Mouse (Mus musculus): ENCODE measurements around the gene Zfp526. TPM values are rescaled to one million over a fixed set of nuclear protein-coding genes. Genes with fewer than 3 reads are reported as not detected.

Gene Zfp526
- polyA plus RNA-seq, 1 experiment from 2014 or later: 2.0 TPM

GRCm38 (mm10) chr7:25235526-25235925, 14.3 kb downstream of the Zfp526 start:
- Histone ChIP-seq H3K4me3 (0 out of 2 replicates have a peak overlapping the region, but pooled peaks have one; percentile 92), H3K27ac (replicated peaks) (no peak overlapping the region), H3K9me3 (no peaks in the 10 kb centered on the region), H3K36me3 (peaks cover 54% of the 10 kb centered on the region), H3K4me2 (peak overlapping the region; percentile 63), H3K4me1 (replicated peaks) (peaks cover 42% of the 10 kb centered on the region), H3K9ac (peak overlapping the region; percentile 99; the same call in 1 of the 2 replicates), H3K27me3 (no peaks in the 10 kb centered on the region)
- 89% methylated on average over 5 of the region's 5 CpGs for WGBS
- ATAC-seq (ENCODE audit: low read depth): no peak

- no peaks in the 10 kb centered on the region for H3K9me3 ChIP-seq
- peak within 1 kb of the TSS; percentile 99 for H3K9ac ChIP-seq
- H3K27ac ChIP-seq (replicated peaks): peak within 1 kb of the TSS; percentile 83
- peak within 1 kb of the TSS; percentile 92 for H3K4me3 ChIP-seq
- peak within 1 kb of the TSS; percentile 63 for H3K4me2 ChIP-seq
- under 1% methylated on average over 50 of the region's 76 CpGs for WGBS
- H3K27me3 ChIP-seq: no peaks in the 10 kb centered on the region
- peaks cover 42% of the 10 kb centered on the region for H3K4me1 ChIP-seq (replicated peaks)
- peak; percentile 90 for ATAC-seq (ENCODE audit: low read depth)
- H3K36me3 ChIP-seq: peaks cover 35% of the 10 kb centered on the region
These were observed 16.2 kb downstream of the Zfp526 start, which contains the start of gene Gsk3a for GRCm38 (mm10) chr7:25237249-25238014. Gene Gsk3a, minus strand, starts transcription at chr7:25237851.

- Histone ChIP-seq H3K27me3 (no peaks in the 10 kb centered on the region), H3K4me2 (peak overlapping the region; percentile 63), H3K36me3 (peaks cover 33% of the 10 kb centered on the region), H3K27ac (replicated peaks) (peak overlapping the region; percentile 83), H3K9ac (peak overlapping the region; percentile 99), H3K9me3 (no peaks in the 10 kb centered on the region), H3K4me1 (replicated peaks) (peaks cover 42% of the 10 kb centered on the region), H3K4me3 (peak overlapping the region; percentile 92)
- ATAC-seq (ENCODE audit: low read depth): peak; percentile 93
- WGBS: under 1% methylated on average over 23 of the region's 23 CpGs
These were observed 16.9 kb downstream of the Zfp526 start for GRCm38 (mm10) chr7:25238015-25238706.

DNA sequence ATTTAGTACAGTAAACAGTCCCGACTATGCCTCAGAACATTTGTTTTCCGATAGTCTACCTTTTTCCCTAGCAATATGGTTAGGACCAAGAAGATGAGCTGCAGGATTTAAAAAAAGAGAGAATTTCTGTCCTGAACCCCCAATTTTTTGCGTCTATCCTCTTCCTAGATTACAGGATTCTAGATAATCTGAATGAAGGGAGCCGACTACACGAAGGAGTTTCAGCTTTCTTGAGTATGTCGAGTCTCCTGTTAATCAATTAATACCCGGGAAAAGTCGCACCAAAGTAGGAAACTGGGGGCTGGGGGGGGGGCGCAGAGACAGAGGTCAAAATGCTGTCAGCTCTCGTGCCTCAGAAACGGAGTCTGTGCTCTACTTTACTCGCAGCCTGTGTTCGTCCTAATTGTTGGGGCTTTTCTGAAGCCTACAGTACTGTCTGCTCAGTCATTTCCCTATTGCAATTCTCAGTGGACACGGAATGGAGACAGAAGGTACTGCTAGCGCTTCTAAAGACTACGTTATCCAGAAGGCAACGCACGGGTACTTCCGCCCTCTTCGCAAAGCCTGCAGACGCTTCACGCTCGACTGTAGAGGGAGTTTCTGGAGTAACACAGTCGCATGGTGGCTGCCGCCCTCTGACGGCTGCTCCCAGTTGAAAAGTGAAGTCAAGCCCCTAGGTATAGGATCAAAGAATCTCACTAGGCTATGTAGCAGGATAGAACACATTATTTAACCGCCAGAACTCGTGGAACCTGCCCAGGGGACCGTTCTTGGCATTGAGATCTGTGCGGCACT, 17.8 kb downstream of the Zfp526 start:
- peak; percentile 38 for ATAC-seq (ENCODE audit: low read depth)
- Histone ChIP-seq H3K27ac (replicated peaks) (peak overlapping the region; percentile 83), H3K4me3 (peak overlapping the region; percentile 92), H3K27me3 (no peaks in the 10 kb centered on the region), H3K4me2 (peak overlapping the region; percentile 63), H3K9ac (peak overlapping the region; percentile 56), H3K9me3 (no peaks in the 10 kb centered on the region), H3K36me3 (peaks cover 27% of the 10 kb centered on the region), H3K4me1 (replicated peaks) (peaks cover 42% of the 10 kb centered on the region)
- WGBS: 3% methylated on average over 30 of the region's 30 CpGs

DNA sequence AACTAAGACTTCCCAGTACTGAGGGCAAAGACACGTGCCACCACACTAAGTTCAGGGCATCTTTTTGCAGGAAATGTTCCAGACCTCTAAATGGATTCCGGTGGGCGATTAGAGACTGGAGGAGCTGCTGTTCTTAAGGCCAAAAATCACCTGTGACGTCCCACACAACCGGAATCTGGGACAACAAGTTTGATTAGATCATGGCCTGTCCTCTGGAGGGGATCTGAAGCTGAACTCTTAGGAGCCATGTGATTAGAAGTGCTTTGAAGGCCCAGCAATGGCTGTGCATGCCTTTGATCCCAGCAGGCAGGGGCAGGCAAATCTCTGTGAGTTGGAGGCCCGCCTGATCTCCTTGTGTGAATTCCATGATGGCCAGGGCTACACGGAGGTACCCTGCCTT, 19.4 kb downstream of the Zfp526 start:
- 68% methylated on average over 7 of the region's 7 CpGs for WGBS
- Histone ChIP-seq H3K4me3 (no peak overlapping the region), H3K4me2 (no peak overlapping the region), H3K36me3 (peaks cover 21% of the 10 kb centered on the region), H3K9ac (no peak overlapping the region), H3K27me3 (no peaks in the 10 kb centered on the region), H3K27ac (replicated peaks) (no peak overlapping the region), H3K4me1 (replicated peaks) (peaks cover 36% of the 10 kb centered on the region), H3K9me3 (no peaks in the 10 kb centered on the region)
- ATAC-seq (ENCODE audit: low read depth): no peak

DNA sequence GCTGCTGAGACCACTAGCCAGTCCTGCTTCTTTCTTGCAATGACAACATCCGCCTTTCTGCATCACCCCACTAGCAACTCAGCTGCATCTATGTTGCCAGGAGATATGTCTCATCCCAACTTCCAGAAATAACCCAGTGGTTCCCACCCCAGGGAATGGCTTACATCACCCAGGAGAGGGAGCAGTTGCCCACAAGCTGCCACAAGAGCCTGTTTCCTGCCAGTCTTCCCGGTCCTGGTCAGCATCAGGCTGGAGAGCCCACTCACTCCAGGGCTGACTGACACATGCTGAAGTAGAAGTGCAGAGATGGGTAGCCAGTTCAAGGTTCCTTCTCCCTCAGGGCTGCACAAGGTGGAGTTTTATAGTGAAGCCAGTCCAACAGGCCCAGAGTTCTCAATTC, 19.8 kb downstream of the Zfp526 start:
- no peaks in the 10 kb centered on the region for H3K9me3 ChIP-seq
- H3K4me3 ChIP-seq: no peak overlapping the region
- no peak for ATAC-seq (ENCODE audit: low read depth)
- H3K27me3 ChIP-seq: no peaks in the 10 kb centered on the region
- 29% methylated on average over 2 of the region's 2 CpGs for WGBS
- peak overlapping the region; percentile 28; the same call in 1 of the 2 replicates for H3K27ac ChIP-seq (replicated peaks)
- H3K36me3 ChIP-seq: peaks cover 17% of the 10 kb centered on the region
- H3K4me2 ChIP-seq: no peak overlapping the region
- peak overlapping the region; percentile 45; the same call in 1 of the 2 replicates for H3K9ac ChIP-seq
- H3K4me1 ChIP-seq (replicated peaks): peaks cover 36% of the 10 kb centered on the region

- H3K36me3 ChIP-seq: peaks cover 17% of the 10 kb centered on the region
- no peak overlapping the region for H3K9ac ChIP-seq
- H3K27ac ChIP-seq (replicated peaks): no peak overlapping the region
- no peak overlapping the region for H3K4me2 ChIP-seq
- WGBS: 90% methylated on average over 4 of the region's 4 CpGs
- ATAC-seq (ENCODE audit: low read depth): no peak
- H3K4me3 ChIP-seq: no peak overlapping the region
- H3K9me3 ChIP-seq: no peaks in the 10 kb centered on the region
- no peaks in the 10 kb centered on the region for H3K27me3 ChIP-seq
- H3K4me1 ChIP-seq (replicated peaks): peaks cover 49% of the 10 kb centered on the region
These were observed 22.1 kb downstream of the Zfp526 start for GRCm38 (mm10) chr7:25243361-25243760.

- H3K9ac ChIP-seq: 0 out of 2 replicates have a peak overlapping the region, but pooled peaks have one; percentile 28
- H3K27me3 ChIP-seq: no peaks in the 10 kb centered on the region
- H3K4me1 ChIP-seq (replicated peaks): peaks cover 47% of the 10 kb centered on the region
- no peak overlapping the region for H3K27ac ChIP-seq (replicated peaks)
- ATAC-seq (ENCODE audit: low read depth): no peak
- H3K36me3 ChIP-seq: peaks cover 17% of the 10 kb centered on the region
- no peak overlapping the region for H3K4me3 ChIP-seq
- H3K4me2 ChIP-seq: no peak overlapping the region
- H3K9me3 ChIP-seq: no peaks in the 10 kb centered on the region
- 90% methylated on average over 30 of the region's 30 CpGs for WGBS
These were observed 23.5 kb downstream of the Zfp526 start for GRCm38 (mm10) chr7:25244562-25245369.

DNA sequence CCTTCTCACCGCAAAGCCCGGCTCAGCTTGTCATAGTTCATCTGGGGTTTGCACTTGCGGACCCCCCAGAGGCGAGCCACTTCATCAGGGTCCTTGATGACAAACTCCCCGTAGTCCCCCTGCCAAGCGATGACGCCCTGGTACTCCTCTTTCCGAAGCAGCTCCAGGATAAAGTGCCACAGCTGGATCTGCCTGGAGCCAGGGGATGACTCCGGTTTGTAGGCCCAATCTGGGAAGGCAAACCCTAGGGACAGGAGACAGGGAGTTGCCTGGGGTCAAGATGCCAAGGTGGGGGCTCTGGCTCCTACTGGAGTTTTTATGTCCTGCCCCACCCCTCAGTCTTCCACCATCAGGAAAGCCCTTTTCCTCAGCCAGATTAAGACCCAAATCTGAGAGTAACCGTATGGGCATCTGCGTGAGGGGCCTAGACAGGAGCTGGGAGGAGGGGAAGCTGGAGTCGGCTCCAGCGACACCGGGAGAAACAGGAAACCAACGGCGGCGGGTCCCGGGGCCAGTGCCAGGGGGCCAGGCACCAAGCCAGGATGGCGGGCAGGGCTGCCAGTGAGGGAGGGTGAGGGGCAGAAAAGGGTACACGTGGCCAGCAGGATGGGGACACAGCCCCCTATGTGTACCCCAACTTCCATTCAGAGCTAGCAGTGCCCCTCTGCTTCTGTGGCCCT, 25.0 kb downstream of the Zfp526 start:
- 58% methylated on average over 20 of the region's 20 CpGs for WGBS
- H3K4me1 ChIP-seq (replicated peaks): peaks cover 54% of the 10 kb centered on the region
- no peaks in the 10 kb centered on the region for H3K27me3 ChIP-seq
- H3K4me3 ChIP-seq: peak overlapping the region; percentile 78
- peak overlapping the region; percentile 84 for H3K9ac ChIP-seq
- peak overlapping the region; percentile 92 for H3K27ac ChIP-seq (replicated peaks)
- ATAC-seq (ENCODE audit: low read depth): no peak
- H3K4me2 ChIP-seq: peak overlapping the region; percentile 99
- no peaks in the 10 kb centered on the region for H3K9me3 ChIP-seq
- H3K36me3 ChIP-seq: peaks cover 17% of the 10 kb centered on the region

GRCm38 (mm10) chr7:25246759-25247137, 25.5 kb downstream of the Zfp526 start:
- peaks cover 59% of the 10 kb centered on the region for H3K4me1 ChIP-seq (replicated peaks)
- peaks cover 17% of the 10 kb centered on the region for H3K36me3 ChIP-seq
- peak overlapping the region; percentile 78 for H3K4me3 ChIP-seq
- 55% methylated on average over 4 of the region's 4 CpGs for WGBS
- H3K4me2 ChIP-seq: peak overlapping the region; percentile 99
- peak overlapping the region; percentile 92 for H3K27ac ChIP-seq (replicated peaks)
- no peak for ATAC-seq (ENCODE audit: low read depth)
- no peaks in the 10 kb centered on the region for H3K27me3 ChIP-seq
- H3K9ac ChIP-seq: peak overlapping the region; percentile 84
- H3K9me3 ChIP-seq: no peaks in the 10 kb centered on the region

GRCm38 (mm10) chr7:25247498-25247897, 26.3 kb downstream of the Zfp526 start:
- WGBS: 14% methylated on average over 3 of the region's 3 CpGs
- no peak for ATAC-seq (ENCODE audit: low read depth)
- Histone ChIP-seq H3K4me1 (replicated peaks) (peaks cover 67% of the 10 kb centered on the region), H3K9me3 (no peaks in the 10 kb centered on the region), H3K36me3 (peaks cover 17% of the 10 kb centered on the region), H3K27ac (replicated peaks) (peak overlapping the region; percentile 92), H3K4me3 (peak overlapping the region; percentile 78), H3K4me2 (peak overlapping the region; percentile 99), H3K27me3 (no peaks in the 10 kb centered on the region), H3K9ac (peak overlapping the region; percentile 84)

All from neural tube, embryonic 13.5 days (tissue).